Mouse (Mus musculus): ENCODE data around the gene Kif9. TPM values are rescaled to one million over a fixed set of nuclear protein-coding genes. Genes with fewer than 3 reads are reported as not detected.
A peak's percentile ranks its signal among the peaks of the same experiment; 100 is the strongest.

Kif9 gene
- polyA plus RNA-seq, 1 experiment, result not detected

GRCm38 (mm10) chr9:110448857-110449617 is 27.7 kb upstream of the Kif9 start:
- no peak overlapping the region for H3K4me3 ChIP-seq (replicated peaks; ENCODE audit: control insufficient read depth, low read depth, low read length)
- 14% methylated on average over 11 of the region's 11 CpGs for WGBS
- TF ChIP-seq CTCF (IDR thresholded peaks at IDR 0.05; ENCODE audit: control insufficient read depth, insufficient read depth, low read length), result peak; percentile 41; the same call in 1 of the 2 replicates
- TF ChIP-seq POLR2A (IDR thresholded peaks at IDR 0.05; ENCODE audit: borderline replicate concordance, control insufficient read depth, low read depth, low read length), result no peak
- H3K4me1 ChIP-seq (ENCODE audit: control insufficient read depth, insufficient read depth, low read length), result peaks cover 2% of the 10 kb centered on the region; the same call in 1 of the 2 replicates
- no peak overlapping the region for H3K27ac ChIP-seq (ENCODE audit: control insufficient read depth, insufficient read depth, low read depth, low read length, poor library complexity)

GRCm38 (mm10) chr9:110452523-110452922 is 24.2 kb upstream of the Kif9 start:
- peak overlapping the region; percentile 2; the same call in 1 of the 2 replicates for H3K27ac ChIP-seq (ENCODE audit: control insufficient read depth, insufficient read depth, low read depth, low read length, poor library complexity)
- 10% methylated on average over 3 of the region's 3 CpGs for WGBS
- no peak overlapping the region for H3K4me3 ChIP-seq (replicated peaks; ENCODE audit: control insufficient read depth, low read depth, low read length)
- peaks cover 2% of the 10 kb centered on the region for H3K4me1 ChIP-seq (ENCODE audit: control insufficient read depth, insufficient read depth, low read length)
- TF ChIP-seq POLR2A (IDR thresholded peaks at IDR 0.05; ENCODE audit: borderline replicate concordance, control insufficient read depth, low read depth, low read length) (no peak), CTCF (IDR thresholded peaks at IDR 0.05; ENCODE audit: control insufficient read depth, insufficient read depth, low read length) (no peak)

GRCm38 (mm10) chr9:110457926-110458325 is 18.8 kb upstream of the Kif9 start:
- Histone ChIP-seq H3K4me3 (replicated peaks; ENCODE audit: control insufficient read depth, low read depth, low read length) (no peak overlapping the region), H3K4me1 (ENCODE audit: control insufficient read depth, insufficient read depth, low read length) (peaks cover 7% of the 10 kb centered on the region), H3K27ac (ENCODE audit: control insufficient read depth, insufficient read depth, low read depth, low read length, poor library complexity) (no peak overlapping the region; the same call in 1 of the 2 replicates)
- TF ChIP-seq POLR2A (IDR thresholded peaks at IDR 0.05; ENCODE audit: borderline replicate concordance, control insufficient read depth, low read depth, low read length) (no peak), CTCF (IDR thresholded peaks at IDR 0.05; ENCODE audit: control insufficient read depth, insufficient read depth, low read length) (no peak)
- 46% methylated on average over 3 of the region's 3 CpGs for WGBS

- 0% methylated on average over 2 of the region's 2 CpGs for WGBS
- H3K27ac ChIP-seq (ENCODE audit: control insufficient read depth, insufficient read depth, low read depth, low read length, poor library complexity), result peak overlapping the region; percentile 72
- TF ChIP-seq POLR2A (IDR thresholded peaks at IDR 0.05; ENCODE audit: borderline replicate concordance, control insufficient read depth, low read depth, low read length), result no peak
- TF ChIP-seq CTCF (IDR thresholded peaks at IDR 0.05; ENCODE audit: control insufficient read depth, insufficient read depth, low read length), result no peak
- no peak overlapping the region for H3K4me3 ChIP-seq (replicated peaks; ENCODE audit: control insufficient read depth, low read depth, low read length)
- peaks cover 7% of the 10 kb centered on the region for H3K4me1 ChIP-seq (ENCODE audit: control insufficient read depth, insufficient read depth, low read length)
Measured at GRCm38 (mm10) chr9:110459145-110459727, 17.5 kb upstream of the Kif9 start.

- Histone ChIP-seq H3K27ac (ENCODE audit: control insufficient read depth, insufficient read depth, low read depth, low read length, poor library complexity) (peak overlapping the region; percentile 22; the same call in 1 of the 2 replicates), H3K4me3 (replicated peaks; ENCODE audit: control insufficient read depth, low read depth, low read length) (no peak overlapping the region), H3K4me1 (ENCODE audit: control insufficient read depth, insufficient read depth, low read length) (peaks cover 7% of the 10 kb centered on the region; the same call in 1 of the 2 replicates)
- WGBS, result 37% methylated on average over 18 of the region's 18 CpGs
- TF ChIP-seq CTCF (IDR thresholded peaks at IDR 0.05; ENCODE audit: control insufficient read depth, insufficient read depth, low read length) (no peak), POLR2A (IDR thresholded peaks at IDR 0.05; ENCODE audit: borderline replicate concordance, control insufficient read depth, low read depth, low read length) (no peak)
Measured at GRCm38 (mm10) chr9:110460884-110461815, 15.6 kb upstream of the Kif9 start.

GRCm38 (mm10) chr9:110462321-110462720 is 14.4 kb upstream of the Kif9 start:
- TF ChIP-seq CTCF (IDR thresholded peaks at IDR 0.05; ENCODE audit: control insufficient read depth, insufficient read depth, low read length) (no peak), POLR2A (IDR thresholded peaks at IDR 0.05; ENCODE audit: borderline replicate concordance, control insufficient read depth, low read depth, low read length) (no peak)
- WGBS, result 72% methylated on average over 7 of the region's 7 CpGs
- no peak overlapping the region for H3K4me3 ChIP-seq (replicated peaks; ENCODE audit: control insufficient read depth, low read depth, low read length)
- H3K27ac ChIP-seq (ENCODE audit: control insufficient read depth, insufficient read depth, low read depth, low read length, poor library complexity), result no peak overlapping the region; the same call in 1 of the 2 replicates
- peaks cover 7% of the 10 kb centered on the region; the same call in 1 of the 2 replicates for H3K4me1 ChIP-seq (ENCODE audit: control insufficient read depth, insufficient read depth, low read length)

GRCm38 (mm10) chr9:110463983-110464591 is 12.7 kb upstream of the Kif9 start:
- H3K27ac ChIP-seq (ENCODE audit: control insufficient read depth, insufficient read depth, low read depth, low read length, poor library complexity), result peak overlapping the region; percentile 54
- no peak for TF ChIP-seq POLR2A (IDR thresholded peaks at IDR 0.05; ENCODE audit: borderline replicate concordance, control insufficient read depth, low read depth, low read length)
- no peak for TF ChIP-seq CTCF (IDR thresholded peaks at IDR 0.05; ENCODE audit: control insufficient read depth, insufficient read depth, low read length)
- H3K4me1 ChIP-seq (ENCODE audit: control insufficient read depth, insufficient read depth, low read length), result peaks cover 4% of the 10 kb centered on the region; the same call in 1 of the 2 replicates

More at GRCm38 (mm10) chr9:110463983-110464591, 12.7 kb upstream of the Kif9 start:
- 14% methylated on average over 6 of the region's 6 CpGs for WGBS
- H3K4me3 ChIP-seq (replicated peaks; ENCODE audit: control insufficient read depth, low read depth, low read length), result no peak overlapping the region

Measured in bone marrow, adult 2 months (tissue).